Mouse (Mus musculus): ENCODE data around the gene Ikzf3. TPM values are rescaled to one million over a fixed set of nuclear protein-coding genes. Genes with fewer than 3 reads are reported as not detected.
A peak's percentile ranks its signal among the peaks of the same experiment; 100 is the strongest.

Ikzf3 gene
- polyA plus RNA-seq, 1 experiment from 2014 or later, result not detected

DNA sequence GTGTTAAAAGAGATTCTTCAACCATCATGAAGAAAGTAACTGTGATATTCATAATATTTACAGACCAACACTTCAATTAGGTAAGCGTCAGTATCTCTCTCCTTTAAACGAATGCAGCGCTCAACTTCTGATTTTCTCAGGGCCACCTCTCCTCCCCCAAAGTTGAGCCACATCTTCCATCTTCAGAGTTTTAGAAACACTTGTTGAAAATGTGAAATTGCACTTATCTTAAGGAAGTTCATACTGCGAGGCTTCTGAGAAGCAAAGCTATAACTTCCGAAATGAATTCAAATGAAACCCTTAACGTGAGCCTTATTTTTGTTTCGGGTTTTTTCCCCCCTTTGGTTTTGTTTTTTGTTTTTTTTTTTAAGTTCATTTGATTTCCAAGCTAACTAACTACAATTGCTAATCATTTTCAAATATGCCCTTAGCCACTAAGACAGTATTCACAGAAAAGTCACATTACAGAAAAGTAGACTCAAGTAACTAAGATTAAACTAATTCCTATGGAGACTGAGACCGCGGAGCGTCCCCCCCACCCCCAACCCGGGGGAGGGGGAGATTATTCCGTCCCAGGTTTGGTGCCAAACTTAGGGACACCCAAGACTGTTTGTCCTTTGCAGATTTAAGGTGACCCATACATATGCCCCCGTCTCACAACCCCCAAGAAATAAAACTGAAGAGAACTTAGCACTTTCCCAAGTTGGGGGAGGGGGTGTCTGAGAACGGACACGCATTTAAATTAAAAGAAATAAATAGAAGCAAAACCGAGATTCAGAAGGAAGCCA lies 747 bp downstream of the Ikzf3 start:
- no peak for ATAC-seq (ENCODE audit: insufficient number of reproducible peaks, low FRiP score, low TSS enrichment, low read depth)
- Histone ChIP-seq H3K4me1 (ENCODE audit: control insufficient read depth, insufficient read depth, low read length) (peaks cover 5% of the 10 kb centered on the region; the same call in 1 of the 2 replicates), H3K27ac (replicated peaks; ENCODE audit: low read depth, low read length) (no peak overlapping the region), H3K9me3 (ENCODE audit: control insufficient read depth, low read length) (no peaks in the 10 kb centered on the region), H3K9ac (ENCODE audit: low read length) (peak overlapping the region; percentile 39; the same call in 1 of the 2 replicates), H3K4me3 (ENCODE audit: low read depth, low read length) (peak overlapping the region; percentile 28), H3K36me3 (ENCODE audit: control insufficient read depth, insufficient read depth, low read length) (no peaks in the 10 kb centered on the region), H3K27me3 (ENCODE audit: control insufficient read depth, insufficient read depth, low read length) (peaks cover 29% of the 10 kb centered on the region), H3K4me2 (ENCODE audit: low read depth, severe bottlenecking) (peak overlapping the region; percentile 72)
- DNase-seq (ENCODE audit: low spot score), result peak; percentile 67
- 2% methylated on average over 16 of the region's 16 CpGs for WGBS

DNA sequence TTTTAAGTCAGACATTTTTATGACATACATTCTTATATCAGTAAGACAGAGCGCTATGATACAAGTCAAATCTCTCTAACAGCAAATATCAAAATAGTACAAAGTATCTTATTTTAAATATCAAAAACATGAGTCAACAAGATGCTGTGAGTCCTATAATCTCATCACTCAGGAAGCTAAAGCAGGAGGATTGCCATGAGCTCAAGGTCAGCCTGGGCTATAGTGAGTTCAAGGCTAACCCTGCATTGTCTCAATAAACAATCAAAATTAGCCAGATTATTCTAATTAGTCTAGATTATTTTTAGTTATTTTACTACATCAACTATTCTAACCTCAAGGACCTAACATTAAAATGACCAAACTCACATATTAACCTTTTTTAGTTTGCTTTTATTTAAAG lies 2.4 kb downstream of the Ikzf3 start:
- DNase-seq (ENCODE audit: low spot score) (no peak), ATAC-seq (ENCODE audit: insufficient number of reproducible peaks, low FRiP score, low TSS enrichment, low read depth) (no peak)
- 78% methylated on average over 1 of the region's 1 CpGs for WGBS
- no peak overlapping the region for H3K9ac ChIP-seq (ENCODE audit: low read length)
- no peak overlapping the region for H3K4me3 ChIP-seq (ENCODE audit: low read depth, low read length)
- H3K4me2 ChIP-seq (ENCODE audit: low read depth, severe bottlenecking), result no peak overlapping the region
- no peak overlapping the region for H3K27ac ChIP-seq (replicated peaks; ENCODE audit: low read depth, low read length)
- no peaks in the 10 kb centered on the region for H3K9me3 ChIP-seq (ENCODE audit: control insufficient read depth, low read length)
- H3K36me3 ChIP-seq (ENCODE audit: control insufficient read depth, insufficient read depth, low read length), result no peaks in the 10 kb centered on the region
- H3K4me1 ChIP-seq (ENCODE audit: control insufficient read depth, insufficient read depth, low read length), result peaks cover 5% of the 10 kb centered on the region; the same call in 1 of the 2 replicates
- peaks cover 28% of the 10 kb centered on the region for H3K27me3 ChIP-seq (ENCODE audit: control insufficient read depth, insufficient read depth, low read length)

- 74% methylated on average over 8 of the region's 8 CpGs for WGBS
- ATAC-seq (ENCODE audit: insufficient number of reproducible peaks, low FRiP score, low TSS enrichment, low read depth) (no peak), DNase-seq (ENCODE audit: low spot score) (no peak)
- H3K27ac ChIP-seq (replicated peaks; ENCODE audit: low read depth, low read length), result no peak overlapping the region
- no peak overlapping the region for H3K9ac ChIP-seq (ENCODE audit: low read length)
- H3K4me2 ChIP-seq (ENCODE audit: low read depth, severe bottlenecking), result no peak overlapping the region
- H3K4me3 ChIP-seq (ENCODE audit: low read depth, low read length), result no peak overlapping the region
- H3K27me3 ChIP-seq (ENCODE audit: control insufficient read depth, insufficient read depth, low read length), result peaks cover 28% of the 10 kb centered on the region
- no peaks in the 10 kb centered on the region for H3K9me3 ChIP-seq (ENCODE audit: control insufficient read depth, low read length)
- peaks cover 5% of the 10 kb centered on the region; the same call in 1 of the 2 replicates for H3K4me1 ChIP-seq (ENCODE audit: control insufficient read depth, insufficient read depth, low read length)
- no peaks in the 10 kb centered on the region for H3K36me3 ChIP-seq (ENCODE audit: control insufficient read depth, insufficient read depth, low read length)
Measured at GRCm38 (mm10) chr11:98542553-98542952, 3.3 kb downstream of the Ikzf3 start.

GRCm38 (mm10) chr11:98540319-98540718 lies 5.5 kb downstream of the Ikzf3 start:
- H3K4me1 ChIP-seq (ENCODE audit: control insufficient read depth, insufficient read depth, low read length), result 0 out of 2 replicates have a peak, but pooled peaks cover 1% of the 10 kb centered on the region
- H3K9ac ChIP-seq (ENCODE audit: low read length), result no peak overlapping the region
- ATAC-seq (ENCODE audit: insufficient number of reproducible peaks, low FRiP score, low TSS enrichment, low read depth) (no peak), DNase-seq (ENCODE audit: low spot score) (no peak)
- H3K4me2 ChIP-seq (ENCODE audit: low read depth, severe bottlenecking), result no peak overlapping the region
- peaks cover 8% of the 10 kb centered on the region; the same call in 1 of the 2 replicates for H3K27me3 ChIP-seq (ENCODE audit: control insufficient read depth, insufficient read depth, low read length)
- H3K27ac ChIP-seq (replicated peaks; ENCODE audit: low read depth, low read length), result no peak overlapping the region
- no peaks in the 10 kb centered on the region for H3K36me3 ChIP-seq (ENCODE audit: control insufficient read depth, insufficient read depth, low read length)
- no peak overlapping the region for H3K4me3 ChIP-seq (ENCODE audit: low read depth, low read length)
- 81% methylated on average over 5 of the region's 5 CpGs for WGBS
- no peaks in the 10 kb centered on the region for H3K9me3 ChIP-seq (ENCODE audit: control insufficient read depth, low read length)

GRCm38 (mm10) chr11:98537480-98538034 lies 8.3 kb downstream of the Ikzf3 start:
- Histone ChIP-seq H3K4me3 (ENCODE audit: low read depth, low read length) (no peak overlapping the region), H3K27ac (replicated peaks; ENCODE audit: low read depth, low read length) (no peak overlapping the region), H3K4me2 (ENCODE audit: low read depth, severe bottlenecking) (no peak overlapping the region), H3K9me3 (ENCODE audit: control insufficient read depth, low read length) (no peaks in the 10 kb centered on the region), H3K9ac (ENCODE audit: low read length) (no peak overlapping the region), H3K27me3 (ENCODE audit: control insufficient read depth, insufficient read depth, low read length) (peaks cover 2% of the 10 kb centered on the region; the same call in 1 of the 2 replicates), H3K4me1 (ENCODE audit: control insufficient read depth, insufficient read depth, low read length) (no peaks in the 10 kb centered on the region), H3K36me3 (ENCODE audit: control insufficient read depth, insufficient read depth, low read length) (no peaks in the 10 kb centered on the region)
- ATAC-seq (ENCODE audit: insufficient number of reproducible peaks, low FRiP score, low TSS enrichment, low read depth) (no peak), DNase-seq (ENCODE audit: low spot score) (no peak)

DNA sequence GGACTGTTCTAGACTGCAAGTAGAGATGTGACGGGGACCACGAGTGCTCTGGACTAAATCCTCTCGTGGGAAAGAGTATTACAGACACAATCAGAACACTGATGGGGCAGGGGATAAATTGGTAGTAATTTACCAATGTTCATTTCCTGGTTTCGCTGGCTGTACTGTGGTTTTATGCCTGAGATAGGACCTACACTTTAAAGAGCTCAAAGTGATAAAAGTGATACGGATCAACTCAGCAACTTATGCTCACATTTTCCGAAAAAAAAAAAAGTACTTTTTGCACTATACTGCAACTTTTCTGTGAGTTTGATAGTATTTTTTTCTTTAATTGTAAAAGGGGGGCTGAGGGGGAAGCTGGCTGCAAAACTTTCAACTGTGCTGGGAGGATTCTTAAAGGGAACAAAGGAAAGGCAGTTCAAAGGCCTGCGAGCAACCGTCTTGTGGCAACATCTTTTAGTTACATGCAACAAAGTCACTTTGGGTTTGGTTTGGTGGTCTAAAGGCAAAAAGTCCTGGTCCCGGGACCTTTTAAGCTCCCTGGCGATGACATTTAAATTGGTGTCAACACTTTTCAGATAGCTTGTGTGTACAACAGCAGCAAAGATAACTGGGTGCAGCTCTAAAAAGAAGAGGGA lies 18.9 kb downstream of the Ikzf3 start:
- WGBS, result 81% methylated on average over 10 of the region's 10 CpGs
- Histone ChIP-seq H3K9ac (ENCODE audit: low read length) (no peak overlapping the region), H3K27ac (replicated peaks; ENCODE audit: low read depth, low read length) (no peak overlapping the region), H3K4me1 (ENCODE audit: control insufficient read depth, insufficient read depth, low read length) (no peaks in the 10 kb centered on the region), H3K27me3 (ENCODE audit: control insufficient read depth, insufficient read depth, low read length) (no peaks in the 10 kb centered on the region), H3K36me3 (ENCODE audit: control insufficient read depth, insufficient read depth, low read length) (no peaks in the 10 kb centered on the region), H3K9me3 (ENCODE audit: control insufficient read depth, low read length) (no peaks in the 10 kb centered on the region), H3K4me3 (ENCODE audit: low read depth, low read length) (no peak overlapping the region), H3K4me2 (ENCODE audit: low read depth, severe bottlenecking) (no peak overlapping the region)
- DNase-seq (ENCODE audit: low spot score) (no peak), ATAC-seq (ENCODE audit: insufficient number of reproducible peaks, low FRiP score, low TSS enrichment, low read depth) (no peak)

DNA sequence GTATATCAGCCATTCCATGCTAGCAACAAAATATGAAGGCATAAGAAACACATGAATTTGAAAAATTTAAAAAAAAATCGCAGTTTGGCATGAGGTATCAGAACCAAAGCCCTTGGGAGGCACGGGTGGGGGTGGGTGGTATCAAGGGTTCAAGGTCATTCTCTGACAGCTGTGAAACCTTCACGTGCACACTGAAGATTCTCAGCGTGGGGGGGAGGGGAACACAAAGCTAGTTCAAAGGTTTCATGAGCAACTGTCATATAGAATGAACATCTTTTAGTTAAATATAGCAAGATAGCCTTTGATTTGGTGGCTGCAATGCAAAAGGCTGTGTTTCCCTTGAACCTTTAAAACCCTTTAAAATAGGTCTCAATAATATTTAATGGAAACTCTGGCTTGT lies 20.7 kb downstream of the Ikzf3 start:
- H3K27me3 ChIP-seq (ENCODE audit: control insufficient read depth, insufficient read depth, low read length), result no peaks in the 10 kb centered on the region
- ATAC-seq (ENCODE audit: insufficient number of reproducible peaks, low FRiP score, low TSS enrichment, low read depth) (no peak), DNase-seq (ENCODE audit: low spot score) (no peak)
- H3K4me1 ChIP-seq (ENCODE audit: control insufficient read depth, insufficient read depth, low read length), result no peaks in the 10 kb centered on the region; the same call in 1 of the 2 replicates
- no peaks in the 10 kb centered on the region for H3K36me3 ChIP-seq (ENCODE audit: control insufficient read depth, insufficient read depth, low read length)
- no peak overlapping the region for H3K9ac ChIP-seq (ENCODE audit: low read length)
- 71% methylated on average over 4 of the region's 4 CpGs for WGBS
- no peak overlapping the region for H3K27ac ChIP-seq (replicated peaks; ENCODE audit: low read depth, low read length)
- H3K4me2 ChIP-seq (ENCODE audit: low read depth, severe bottlenecking), result no peak overlapping the region
- H3K9me3 ChIP-seq (ENCODE audit: control insufficient read depth, low read length), result no peaks in the 10 kb centered on the region
- no peak overlapping the region for H3K4me3 ChIP-seq (ENCODE audit: low read depth, low read length)

- no peak overlapping the region for H3K4me3 ChIP-seq (ENCODE audit: low read depth, low read length)
- H3K27ac ChIP-seq (replicated peaks; ENCODE audit: low read depth, low read length), result no peak overlapping the region
- no peaks in the 10 kb centered on the region for H3K27me3 ChIP-seq (ENCODE audit: control insufficient read depth, insufficient read depth, low read length)
- DNase-seq (ENCODE audit: low spot score) (no peak), ATAC-seq (ENCODE audit: insufficient number of reproducible peaks, low FRiP score, low TSS enrichment, low read depth) (no peak)
- no peak overlapping the region for H3K4me2 ChIP-seq (ENCODE audit: low read depth, severe bottlenecking)
- no peaks in the 10 kb centered on the region for H3K36me3 ChIP-seq (ENCODE audit: control insufficient read depth, insufficient read depth, low read length)
- no peak overlapping the region for H3K9ac ChIP-seq (ENCODE audit: low read length)
- H3K4me1 ChIP-seq (ENCODE audit: control insufficient read depth, insufficient read depth, low read length), result no peaks in the 10 kb centered on the region; the same call in 1 of the 2 replicates
- 48% methylated on average over 10 of the region's 10 CpGs for WGBS
- H3K9me3 ChIP-seq (ENCODE audit: control insufficient read depth, low read length), result no peaks in the 10 kb centered on the region
Measured at GRCm38 (mm10) chr11:98520468-98520867, 25.4 kb downstream of the Ikzf3 start.
